Mouse (Mus musculus) limb, embryonic 11.5 days (tissue): ENCODE data around the gene Kptn. TPM values are rescaled to one million over a fixed set of nuclear protein-coding genes. Genes with fewer than 3 reads are reported as not detected.

Experiments used
- ATAC-seq: fragments of 200-750 bp; cut with Nextera tagmentation; 2 replicates; pipeline ENCODE4 v1.8.0; 2017; ENCODE audit warnings: low read depth; ENCODE audit not compliant: insufficient number of reproducible peaks, low FRiP score, low TSS enrichment
- DNase-seq: peaks from one replicate; pipeline ENCODE4 v3.0.0-alpha.2; 2015; ENCODE audit warnings: low spot score
- H3K27ac ChIP-seq: fragments of 300-500 bp; sonication (generic); replicated peaks from 2 replicates; pipeline ENCODE4 v1.5.1; 2014; ENCODE audit warnings: low read depth, mild to moderate bottlenecking, low read length
- H3K27me3 ChIP-seq: fragments of 300-500 bp; sonication (generic); 2 replicates; pipeline ENCODE4 v1.6.1; 2014; ENCODE audit warnings: mild to moderate bottlenecking, low read length, mixed read lengths; ENCODE audit not compliant: control insufficient read depth, insufficient read depth
- H3K36me3 ChIP-seq: fragments of 300-500 bp; sonication (generic); 2 replicates; pipeline ENCODE4 v1.6.1; 2014; ENCODE audit warnings: mild to moderate bottlenecking, low read length, moderate library complexity, mixed read lengths; ENCODE audit not compliant: control insufficient read depth, insufficient read depth
- H3K4me1 ChIP-seq: fragments of 300-500 bp; sonication (generic); 2 replicates; pipeline ENCODE4 v1.6.1; 2014; ENCODE audit warnings: low read length, mixed read lengths; ENCODE audit not compliant: control insufficient read depth, insufficient read depth
- H3K4me2 ChIP-seq: fragments of 300-500 bp; sonication (generic); 2 replicates; pipeline ENCODE4 v1.6.1; 2014; ENCODE audit warnings: low read depth, mild to moderate bottlenecking, moderate library complexity; ENCODE audit not compliant: severe bottlenecking
- H3K4me3 ChIP-seq: fragments of 300-500 bp; sonication (generic); 2 replicates; pipeline ENCODE4 v1.5.1; 2014; ENCODE audit warnings: low read depth, low read length
- H3K9ac ChIP-seq: fragments of 300-500 bp; sonication (generic); 2 replicates; pipeline ENCODE4 v1.6.1; 2014; ENCODE audit warnings: mild to moderate bottlenecking, low read length
- H3K9me3 ChIP-seq: fragments of 300-500 bp; sonication (generic); 2 replicates; pipeline ENCODE4 v1.6.1; 2016; ENCODE audit warnings: low read length; ENCODE audit not compliant: control insufficient read depth
- WGBS: fragments of 180-500 bp; shearing (Covaris S2); extraction: QIAGEN DNeasy Blood & Tissue Kit; methylation state at CpG from one replicate; pipeline ENCODE4 v1.1.7; 2014; 5-methylcytosine and 5-hydroxymethylcytosine counted together
- polyA plus RNA-seq: library from polyadenylated mRNA; unstranded; fragments of >200 nt; fragmentation: Nextera tagmentation; extraction: Ambion mirVana; gene quantifications from 2 replicates; pipeline ENCODE4 v1.2.1, GENCODE M21; 2014

Kptn gene
- 22.5 and 23.5 TPM in 2 replicates for polyA plus RNA-seq

GRCm38 (mm10) chr7:16119569-16120261 is at the start of gene Kptn:
Gene Kptn (plus strand): TSS chr7:16119895.
- H3K27ac ChIP-seq: peak within 1 kb of the TSS; percentile 72
- peak within 1 kb of the TSS; percentile 62 for H3K4me2 ChIP-seq
- H3K27me3 ChIP-seq: no peaks in the 10 kb centered on the region
- peak within 1 kb of the TSS; percentile 67 for H3K4me3 ChIP-seq
- DNase-seq: peak; percentile 95
- H3K9me3 ChIP-seq: no peaks in the 10 kb centered on the region
- ATAC-seq: peak; percentile 84
- H3K36me3 ChIP-seq: peaks cover 17% of the 10 kb centered on the region; the same call in 1 of the 2 replicates
- WGBS: 2% methylated on average over 33 of the region's 33 CpGs
- H3K4me1 ChIP-seq: no peaks in the 10 kb centered on the region
- H3K9ac ChIP-seq: peak within 1 kb of the TSS; percentile 86

- H3K27ac ChIP-seq: no peak overlapping the region
- no peaks in the 10 kb centered on the region for H3K27me3 ChIP-seq
- ATAC-seq (no peak), DNase-seq (no peak)
- H3K9me3 ChIP-seq: no peaks in the 10 kb centered on the region
- no peaks in the 10 kb centered on the region for H3K36me3 ChIP-seq
- H3K4me3 ChIP-seq: no peak overlapping the region
- H3K9ac ChIP-seq: no peak overlapping the region
- no peaks in the 10 kb centered on the region for H3K4me1 ChIP-seq
- no peak overlapping the region for H3K4me2 ChIP-seq
Measured at GRCm38 (mm10) chr7:16070846-16071245, 48.8 kb upstream of the Kptn start.

GRCm38 (mm10) chr7:16071906-16072305 is 47.8 kb upstream of the Kptn start:
- Histone ChIP-seq H3K4me1 (no peaks in the 10 kb centered on the region), H3K9ac (no peak overlapping the region), H3K36me3 (no peaks in the 10 kb centered on the region), H3K4me2 (no peak overlapping the region), H3K9me3 (no peaks in the 10 kb centered on the region), H3K27ac (no peak overlapping the region), H3K4me3 (no peak overlapping the region), H3K27me3 (no peaks in the 10 kb centered on the region)
- DNase-seq (no peak), ATAC-seq (no peak)
- WGBS: 82% methylated on average over 6 of the region's 6 CpGs

DNA sequence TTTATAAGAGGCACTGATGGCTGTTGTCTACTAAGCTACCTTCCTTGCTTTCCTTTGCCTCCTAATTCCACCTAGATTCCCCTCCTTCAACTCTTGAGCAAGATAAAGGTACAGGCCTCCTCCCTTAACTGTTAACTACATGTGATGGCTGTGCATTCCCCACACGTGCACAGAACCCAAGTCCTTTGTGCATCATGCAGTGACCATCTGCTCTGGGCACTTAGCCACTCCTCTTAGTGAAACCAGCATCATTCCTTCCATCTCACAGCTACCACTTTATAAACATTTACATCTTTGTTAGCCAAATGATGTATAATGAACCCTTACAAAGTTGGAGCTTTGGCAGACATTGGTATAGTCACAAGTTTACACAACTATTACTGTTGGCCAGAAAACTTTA is 39.7 kb upstream of the Kptn start:
- Histone ChIP-seq H3K4me1 (no peaks in the 10 kb centered on the region), H3K9me3 (no peaks in the 10 kb centered on the region; the same call in 1 of the 2 replicates), H3K4me3 (no peak overlapping the region), H3K36me3 (no peaks in the 10 kb centered on the region), H3K4me2 (no peak overlapping the region), H3K9ac (no peak overlapping the region), H3K27ac (no peak overlapping the region), H3K27me3 (no peaks in the 10 kb centered on the region)
- DNase-seq (no peak), ATAC-seq (no peak)
- 83% methylated on average over 1 of the region's 1 CpGs for WGBS

GRCm38 (mm10) chr7:16080581-16080980 is 39.1 kb upstream of the Kptn start:
- H3K9ac ChIP-seq: no peak overlapping the region
- ATAC-seq: no peak
- no peaks in the 10 kb centered on the region for H3K36me3 ChIP-seq
- 67% methylated on average over 4 of the region's 4 CpGs for WGBS
- no peaks in the 10 kb centered on the region for H3K27me3 ChIP-seq
- no peak overlapping the region for H3K4me3 ChIP-seq
- H3K4me2 ChIP-seq: no peak overlapping the region
- no peak overlapping the region for H3K27ac ChIP-seq
- H3K9me3 ChIP-seq: no peaks in the 10 kb centered on the region; the same call in 1 of the 2 replicates
- DNase-seq: no peak
- H3K4me1 ChIP-seq: no peaks in the 10 kb centered on the region

GRCm38 (mm10) chr7:16083361-16083760 is 36.3 kb upstream of the Kptn start:
- H3K4me2 ChIP-seq: no peak overlapping the region
- no peak overlapping the region for H3K9ac ChIP-seq
- H3K4me3 ChIP-seq: no peak overlapping the region
- DNase-seq (no peak), ATAC-seq (no peak)
- no peaks in the 10 kb centered on the region for H3K27me3 ChIP-seq
- no peak overlapping the region for H3K27ac ChIP-seq
- 68% methylated on average over 4 of the region's 4 CpGs for WGBS
- H3K4me1 ChIP-seq: no peaks in the 10 kb centered on the region
- no peaks in the 10 kb centered on the region for H3K9me3 ChIP-seq
- no peaks in the 10 kb centered on the region for H3K36me3 ChIP-seq

DNA sequence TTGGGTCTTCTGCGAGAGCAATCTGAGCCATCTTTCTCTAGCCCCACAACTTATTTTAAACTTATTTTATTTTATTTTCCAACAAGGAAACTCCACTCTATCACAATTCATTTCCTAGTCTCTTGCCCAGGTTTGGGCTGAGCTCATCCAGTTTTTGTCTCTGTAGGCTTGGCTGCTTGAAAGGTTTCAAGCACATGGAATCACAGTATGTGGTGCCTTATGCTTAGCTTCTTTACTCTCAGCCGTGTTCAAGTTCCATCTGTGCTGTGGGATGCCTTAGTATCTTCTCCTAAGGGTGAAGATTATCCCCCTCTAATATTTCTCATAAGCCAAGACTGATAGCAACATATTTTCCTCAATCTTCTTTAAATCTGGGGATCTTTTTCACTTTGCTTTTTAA is 32.1 kb upstream of the Kptn start:
- no peaks in the 10 kb centered on the region for H3K4me1 ChIP-seq
- whole genome bisulfite sequencing: 76% methylated on average over 2 of the region's 2 CpGs
- no peak overlapping the region for H3K4me2 ChIP-seq
- H3K4me3 ChIP-seq: no peak overlapping the region
- H3K36me3 ChIP-seq: no peaks in the 10 kb centered on the region
- no peak overlapping the region for H3K27ac ChIP-seq
- no peaks in the 10 kb centered on the region for H3K9me3 ChIP-seq
- ATAC-seq: no peak
- no peak for DNase-seq
- H3K9ac ChIP-seq: no peak overlapping the region
- H3K27me3 ChIP-seq: no peaks in the 10 kb centered on the region

DNA sequence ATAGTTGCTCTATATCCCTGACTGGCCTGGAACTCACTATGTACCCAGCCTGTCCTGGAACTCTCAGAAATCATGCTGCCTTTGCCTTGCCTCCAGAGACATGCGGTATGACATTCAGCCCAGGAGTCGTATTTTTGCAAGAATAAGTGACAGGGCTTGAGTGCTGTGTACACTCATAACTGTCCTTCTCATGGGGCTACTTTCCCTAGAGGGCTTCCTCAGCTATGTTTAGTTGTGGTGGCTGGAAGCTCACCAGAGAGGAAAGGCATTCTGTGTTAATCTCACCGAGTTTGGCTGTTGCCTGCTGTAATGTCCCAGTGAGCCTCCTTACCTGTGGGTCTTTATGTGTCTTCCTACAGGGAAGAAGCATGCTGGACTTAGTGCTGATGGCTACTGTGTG is 25.1 kb upstream of the Kptn start:
- Histone ChIP-seq H3K4me3 (no peak overlapping the region), H3K4me1 (peaks cover 7% of the 10 kb centered on the region), H3K27me3 (no peaks in the 10 kb centered on the region), H3K9me3 (no peaks in the 10 kb centered on the region), H3K36me3 (no peaks in the 10 kb centered on the region), H3K27ac (no peak overlapping the region), H3K4me2 (no peak overlapping the region), H3K9ac (no peak overlapping the region)
- no peak for ATAC-seq
- WGBS: 77% methylated on average over 3 of the region's 3 CpGs
- DNase-seq: no peak
